Mouse (Mus musculus): ENCODE results near the gene Baz1b. TPM values are rescaled to one million over a fixed set of nuclear protein-coding genes. Genes with fewer than 3 reads are reported as not detected.

Baz1b gene
- polyA plus RNA-seq, 1 experiment from 2014 or later: 42.9 TPM

GRCm38 (mm10) chr5:135162821-135163220, 24.2 kb upstream of the Baz1b start:
- Histone ChIP-seq H3K4me3 (no peak overlapping the region), H3K4me1 (no peaks in the 10 kb centered on the region), H3K36me3 (peaks cover 34% of the 10 kb centered on the region), H3K27me3 (no peaks in the 10 kb centered on the region), H3K9me3 (no peaks in the 10 kb centered on the region), H3K4me2 (replicated peaks) (no peak overlapping the region), H3K9ac (replicated peaks) (no peak overlapping the region), H3K27ac (replicated peaks) (no peak overlapping the region)
- 90% methylated on average over 6 of the region's 6 CpGs for WGBS
- ATAC-seq (replicated peaks): no peak

GRCm38 (mm10) chr5:135166909-135167308, 20.2 kb upstream of the Baz1b start:
- no peak overlapping the region for H3K27ac ChIP-seq (replicated peaks)
- no peaks in the 10 kb centered on the region for H3K27me3 ChIP-seq
- H3K4me3 ChIP-seq: no peak overlapping the region
- H3K4me1 ChIP-seq: peaks cover 10% of the 10 kb centered on the region
- no peak overlapping the region for H3K4me2 ChIP-seq (replicated peaks)
- H3K9me3 ChIP-seq: no peaks in the 10 kb centered on the region
- no peak for ATAC-seq (replicated peaks)
- H3K36me3 ChIP-seq: peaks cover 6% of the 10 kb centered on the region
- H3K9ac ChIP-seq (replicated peaks): no peak overlapping the region
- 89% methylated on average over 4 of the region's 4 CpGs for WGBS

- H3K4me3 ChIP-seq: no peak overlapping the region
- H3K27ac ChIP-seq (replicated peaks): peak overlapping the region; percentile 99; the same call in 1 of the 2 replicates
- H3K27me3 ChIP-seq: no peaks in the 10 kb centered on the region
- no peak overlapping the region for H3K4me2 ChIP-seq (replicated peaks)
- peaks cover 10% of the 10 kb centered on the region for H3K4me1 ChIP-seq
- peaks cover 11% of the 10 kb centered on the region for H3K36me3 ChIP-seq
- ATAC-seq (replicated peaks): no peak
- H3K9ac ChIP-seq (replicated peaks): no peak overlapping the region
- 95% methylated on average over 4 of the region's 4 CpGs for WGBS
- H3K9me3 ChIP-seq: no peaks in the 10 kb centered on the region
These were observed 19.6 kb upstream of the Baz1b start for GRCm38 (mm10) chr5:135167469-135167868.

GRCm38 (mm10) chr5:135168063-135169062, 18.7 kb upstream of the Baz1b start, which contains the start of gene Bcl7b:
TSS of gene Bcl7b (plus strand) at chr5:135168283.
- H3K4me1 ChIP-seq: peaks cover 10% of the 10 kb centered on the region
- WGBS: 2% methylated on average over 84 of the region's 95 CpGs
- H3K9ac ChIP-seq (replicated peaks): peak within 1 kb of the TSS; percentile 78

DNA sequence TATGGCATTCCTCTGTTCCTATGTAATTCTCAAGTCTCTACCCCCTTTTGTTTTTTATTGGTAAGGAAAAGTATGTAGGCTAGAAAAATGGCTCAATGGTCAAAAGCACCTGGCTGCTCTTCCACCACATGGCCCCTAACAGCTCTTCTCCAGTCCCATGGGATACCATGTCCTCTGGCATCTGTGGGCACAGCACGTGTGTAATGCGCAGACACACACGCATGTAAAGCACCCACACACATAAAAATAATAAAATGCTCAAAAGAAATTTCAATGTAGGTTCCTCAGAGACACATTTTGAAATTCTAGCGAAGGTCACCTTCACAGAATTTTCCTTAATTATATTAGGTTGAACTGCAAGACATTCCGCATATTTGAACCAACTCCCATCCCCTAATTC, 17.6 kb upstream of the Baz1b start:
- Histone ChIP-seq H3K9ac (replicated peaks) (peak overlapping the region; percentile 78), H3K27ac (replicated peaks) (0 out of 2 replicates have a peak overlapping the region, but pooled peaks have one; percentile 99), H3K9me3 (no peaks in the 10 kb centered on the region), H3K4me3 (peak overlapping the region; percentile 61), H3K27me3 (no peaks in the 10 kb centered on the region), H3K36me3 (peaks cover 29% of the 10 kb centered on the region), H3K4me1 (peaks cover 10% of the 10 kb centered on the region), H3K4me2 (replicated peaks) (peak overlapping the region; percentile 91)
- no peak for ATAC-seq (replicated peaks)
- 88% methylated on average over 5 of the region's 5 CpGs for WGBS

More at GRCm38 (mm10) chr5:135168063-135169062, 18.7 kb upstream of the Baz1b start, which contains the start of gene Bcl7b:
- Histone ChIP-seq H3K36me3 (peaks cover 20% of the 10 kb centered on the region), H3K4me3 (peak within 1 kb of the TSS; percentile 61), H3K4me2 (replicated peaks) (peak within 1 kb of the TSS; percentile 91), H3K27ac (replicated peaks) (peak within 1 kb of the TSS; percentile 99), H3K27me3 (no peaks in the 10 kb centered on the region), H3K9me3 (no peaks in the 10 kb centered on the region)
- ATAC-seq (replicated peaks): peak; percentile 99

DNA sequence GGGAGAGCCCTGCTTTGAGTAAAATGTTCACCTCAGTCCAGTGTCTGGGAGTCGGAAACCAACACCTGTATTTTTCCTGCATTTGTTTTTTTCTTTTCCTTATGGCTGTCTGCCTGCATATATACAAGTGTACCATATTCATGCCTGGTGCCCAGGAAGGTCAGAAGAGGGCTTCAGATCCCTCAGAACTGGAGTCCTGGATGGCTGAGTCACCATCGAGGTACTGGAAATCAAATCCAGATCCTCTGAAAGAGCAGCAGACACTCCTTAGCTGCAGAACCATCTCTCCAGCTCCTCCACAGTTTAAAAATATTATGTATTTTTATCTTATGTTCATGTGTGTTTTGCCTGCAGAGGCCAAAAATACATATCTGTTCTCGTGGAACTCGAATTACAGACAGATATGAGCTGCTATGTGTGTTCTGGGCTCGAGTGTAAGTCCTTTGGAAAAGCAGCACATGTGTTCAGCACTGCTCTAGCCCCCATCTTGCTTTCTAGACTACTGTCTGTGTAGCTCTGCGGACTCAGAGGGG, 15.3 kb upstream of the Baz1b start:
- Histone ChIP-seq H3K9me3 (no peaks in the 10 kb centered on the region), H3K27me3 (no peaks in the 10 kb centered on the region), H3K4me1 (peaks cover 10% of the 10 kb centered on the region), H3K4me3 (no peak overlapping the region), H3K9ac (replicated peaks) (no peak overlapping the region), H3K27ac (replicated peaks) (no peak overlapping the region), H3K36me3 (peaks cover 45% of the 10 kb centered on the region), H3K4me2 (replicated peaks) (no peak overlapping the region)
- WGBS: 98% methylated on average over 6 of the region's 6 CpGs
- no peak for ATAC-seq (replicated peaks)

GRCm38 (mm10) chr5:135172986-135173385, 14.1 kb upstream of the Baz1b start:
- peaks cover 10% of the 10 kb centered on the region for H3K4me1 ChIP-seq
- no peak overlapping the region for H3K27ac ChIP-seq (replicated peaks)
- peaks cover 56% of the 10 kb centered on the region for H3K36me3 ChIP-seq
- WGBS: 93% methylated on average over 5 of the region's 5 CpGs
- H3K9ac ChIP-seq (replicated peaks): no peak overlapping the region
- H3K9me3 ChIP-seq: no peaks in the 10 kb centered on the region
- H3K4me3 ChIP-seq: no peak overlapping the region
- ATAC-seq (replicated peaks): no peak
- no peaks in the 10 kb centered on the region for H3K27me3 ChIP-seq
- H3K4me2 ChIP-seq (replicated peaks): no peak overlapping the region

DNA sequence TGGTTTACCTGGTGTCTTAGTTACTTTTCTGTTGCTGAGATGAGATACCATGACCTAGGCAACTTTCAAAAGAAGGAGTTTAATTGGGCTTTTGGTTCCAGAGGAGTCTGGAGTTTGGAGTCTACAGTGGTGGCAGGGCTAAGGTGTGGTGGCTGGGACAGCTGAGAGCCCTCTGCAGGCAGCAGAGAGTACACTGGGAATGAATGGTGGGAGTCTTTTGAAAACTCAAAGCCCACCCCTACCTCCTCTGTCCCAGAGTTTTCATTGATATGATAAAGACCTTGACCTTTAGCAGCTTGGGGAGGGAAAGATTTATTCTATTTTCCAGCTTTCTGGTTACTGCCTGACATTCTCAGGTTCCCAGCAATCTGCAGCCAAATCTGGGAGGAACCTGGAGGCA, 12.0 kb upstream of the Baz1b start:
- Histone ChIP-seq H3K27ac (replicated peaks) (no peak overlapping the region), H3K4me2 (replicated peaks) (no peak overlapping the region), H3K9me3 (no peaks in the 10 kb centered on the region), H3K4me1 (no peaks in the 10 kb centered on the region; the same call in 1 of the 2 replicates), H3K4me3 (no peak overlapping the region), H3K36me3 (peaks cover 75% of the 10 kb centered on the region), H3K9ac (replicated peaks) (no peak overlapping the region), H3K27me3 (no peaks in the 10 kb centered on the region)
- no peak for ATAC-seq (replicated peaks)

DNA sequence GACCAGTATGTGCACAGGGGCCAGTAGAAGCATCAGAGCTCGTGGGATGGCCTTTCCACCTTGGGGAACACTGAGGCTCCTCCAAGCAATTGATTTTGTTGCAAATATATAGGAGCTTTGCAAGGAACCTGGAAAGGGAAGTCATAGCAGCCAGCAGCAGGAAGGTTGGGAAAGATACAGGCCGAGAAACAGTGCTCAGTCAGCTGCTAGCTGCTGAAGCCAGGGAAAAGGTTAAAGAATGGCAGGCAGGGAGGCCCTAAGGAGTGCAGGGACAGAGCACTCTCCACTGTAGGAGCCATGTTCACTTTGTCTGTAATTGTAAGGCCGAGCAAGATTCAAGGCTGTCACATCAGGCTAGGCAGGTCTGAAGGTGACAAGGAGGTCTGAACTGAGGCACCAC, 8.5 kb upstream of the Baz1b start:
- Histone ChIP-seq H3K27me3 (no peaks in the 10 kb centered on the region), H3K27ac (replicated peaks) (no peak overlapping the region), H3K9me3 (no peaks in the 10 kb centered on the region), H3K4me1 (no peaks in the 10 kb centered on the region), H3K9ac (replicated peaks) (no peak overlapping the region), H3K4me3 (no peak overlapping the region), H3K36me3 (peaks cover 81% of the 10 kb centered on the region), H3K4me2 (replicated peaks) (no peak overlapping the region)
- ATAC-seq (replicated peaks): no peak
- WGBS: 83% methylated on average over 3 of the region's 3 CpGs

- Histone ChIP-seq H3K27me3 (no peaks in the 10 kb centered on the region), H3K27ac (replicated peaks) (no peak overlapping the region), H3K36me3 (peaks cover 77% of the 10 kb centered on the region), H3K4me3 (no peak overlapping the region), H3K9ac (replicated peaks) (no peak overlapping the region), H3K9me3 (no peaks in the 10 kb centered on the region), H3K4me2 (replicated peaks) (no peak overlapping the region), H3K4me1 (no peaks in the 10 kb centered on the region)
- no peak for ATAC-seq (replicated peaks)
- 92% methylated on average over 4 of the region's 4 CpGs for WGBS
These were observed 8.1 kb upstream of the Baz1b start for GRCm38 (mm10) chr5:135178996-135179395.

DNA sequence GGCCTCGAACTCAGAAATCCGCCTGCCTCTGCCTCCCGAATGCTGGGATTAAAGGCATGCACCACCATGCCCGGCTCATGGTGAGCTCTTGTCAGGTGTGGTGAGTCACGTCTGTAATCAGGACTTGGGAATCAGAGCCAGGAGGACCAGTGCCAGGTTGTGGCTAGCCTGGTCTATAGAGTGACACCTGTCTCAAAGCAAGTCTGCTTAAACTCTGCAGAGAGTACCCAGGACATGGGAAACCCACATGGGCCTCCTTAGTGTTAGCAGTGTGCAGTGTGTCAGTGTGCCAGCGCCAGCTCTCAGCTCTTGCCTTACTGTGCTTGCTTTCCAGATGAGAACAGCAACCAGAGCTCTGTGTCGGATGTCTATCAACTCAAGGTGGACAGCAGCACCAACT, 7.4 kb upstream of the Baz1b start:
- Histone ChIP-seq H3K9me3 (no peaks in the 10 kb centered on the region), H3K27me3 (no peaks in the 10 kb centered on the region), H3K9ac (replicated peaks) (no peak overlapping the region), H3K36me3 (peaks cover 72% of the 10 kb centered on the region), H3K4me3 (no peak overlapping the region), H3K4me2 (replicated peaks) (no peak overlapping the region), H3K4me1 (no peaks in the 10 kb centered on the region), H3K27ac (replicated peaks) (no peak overlapping the region)
- WGBS: 91% methylated on average over 7 of the region's 7 CpGs
- no peak for ATAC-seq (replicated peaks)

GRCm38 (mm10) chr5:135180796-135181195, 6.3 kb upstream of the Baz1b start:
- no peak for ATAC-seq (replicated peaks)
- no peak overlapping the region for H3K4me2 ChIP-seq (replicated peaks)
- no peaks in the 10 kb centered on the region for H3K27me3 ChIP-seq
- H3K4me3 ChIP-seq: no peak overlapping the region
- H3K9me3 ChIP-seq: no peaks in the 10 kb centered on the region
- WGBS: 92% methylated on average over 14 of the region's 14 CpGs
- peaks cover 63% of the 10 kb centered on the region for H3K36me3 ChIP-seq
- H3K9ac ChIP-seq (replicated peaks): no peak overlapping the region
- H3K4me1 ChIP-seq: no peaks in the 10 kb centered on the region
- no peak overlapping the region for H3K27ac ChIP-seq (replicated peaks)
